Mouse (Mus musculus) CH12.LX (cell line): ENCODE data around the gene Ndufb3.
"Not testable (repeated sequence)": the region's sequence is repeated elsewhere in the genome, so short reads cannot be mapped to it uniquely, and the experiment has no call there.

Source experiments
- CTCF ChIP-seq, 2 experiments: IDR thresholded peaks in 1 of 2; conservative IDR thresholded peaks in 1 of 2; 2 replicates each; pipeline ENCODE4 v1.5.1; 2011 to 2012; ENCODE audit warnings: low read depth in 2 of 2, low read length in 2 of 2, improper control_type of control experiment in 1 of 2, inconsistent platforms in 1 of 2, mild to moderate bottlenecking in 1 of 2, moderate library complexity in 1 of 2
- EP300 ChIP-seq: IDR thresholded peaks from 2 replicates; pipeline ENCODE4 v1.6.1; 2011; ENCODE audit warnings: low read length, improper control_type of control experiment
- KAT2A ChIP-seq: IDR thresholded peaks from 2 replicates; pipeline ENCODE4 v1.6.1; 2012; ENCODE audit warnings: low read length, improper control_type of control experiment, inconsistent platforms; ENCODE audit not compliant: insufficient replicate concordance
- MAFK ChIP-seq: IDR thresholded peaks from 2 replicates; pipeline ENCODE4 v1.6.1; 2011; ENCODE audit warnings: low read length, improper control_type of control experiment; ENCODE audit not compliant: insufficient replicate concordance
- MYC ChIP-seq: IDR thresholded peaks from 2 replicates; pipeline ENCODE4 v1.6.1; 2011; ENCODE audit warnings: low read depth, mild to moderate bottlenecking, improper control_type of control experiment, low read length
- POLR2A ChIP-seq: IDR thresholded peaks from 2 replicates; pipeline ENCODE4 v1.6.1; 2011; ENCODE audit warnings: low read depth, mild to moderate bottlenecking, improper control_type of control experiment, low read length
- POLR2AphosphoS2 ChIP-seq: IDR thresholded peaks from 2 replicates; pipeline ENCODE4 v1.6.1; 2011; ENCODE audit warnings: low read depth, low read length, improper control_type of control experiment
- RAD21 ChIP-seq: IDR thresholded peaks from 2 replicates; pipeline ENCODE4 v1.6.1; 2011; ENCODE audit warnings: low read depth, mild to moderate bottlenecking, low read length, improper control_type of control experiment, moderate library complexity
- RCOR1 ChIP-seq: conservative IDR thresholded peaks from 2 replicates; pipeline ENCODE4 v1.6.1; 2012; ENCODE audit warnings: low read depth, mild to moderate bottlenecking, inconsistent platforms, low read length, improper control_type of control experiment
- TBP ChIP-seq: conservative IDR thresholded peaks from 2 replicates; pipeline ENCODE4 v1.6.1; 2011; ENCODE audit warnings: low read depth, low read length, improper control_type of control experiment
- ZNF384 ChIP-seq: IDR thresholded peaks from 2 replicates; pipeline ENCODE4 v1.6.1; 2012; ENCODE audit warnings: low read depth, low read length, improper control_type of control experiment, inconsistent platforms

GRCm38 (mm10) chr1:58609591-58609990 lies 23.4 kb downstream of the Ndufb3 start:
- TF ChIP-seq TBP; RAD21; POLR2A; MAFK; CTCF (conservative IDR thresholded peaks at IDR 0.05 in 1 of 2, IDR thresholded peaks at IDR 0.05 in 1 of 2; ENCODE audit: low read depth in 2 of 2, low read length in 2 of 2); MYC; POLR2AphosphoS2; KAT2A; EP300; RCOR1; ZNF384: not testable (repeated sequence)
